Mouse (Mus musculus) liver, embryonic 14.5 days (tissue): ENCODE data around the gene Olfr283.

ENCODE experiments used
- CTCF ChIP-seq: IDR thresholded peaks from 2 replicates; pipeline ENCODE4 v1.5.1; 2016; ENCODE audit warnings: antibody characterized with exemption, low read depth, control low read depth
- EP300 ChIP-seq: IDR thresholded peaks from 2 replicates; pipeline ENCODE4 v1.6.1; 2016; ENCODE audit warnings: antibody characterized with exemption, low read depth

GRCm38 (mm10) chr15:98389796-98390195, 9.1 kb upstream of the Olfr283 start:
- peak; percentile 79 for TF ChIP-seq CTCF
- TF ChIP-seq EP300, result no peak
